Mouse (Mus musculus) G1E (cell line): ENCODE data around the gene Ern1.

Source experiments
- CTCF ChIP-seq: IDR thresholded peaks from 2 replicates; pipeline ENCODE4 v1.5.1; 2012; ENCODE audit warnings: low read depth, low read length, inconsistent platforms, mixed read lengths
- GATA1 ChIP-seq: IDR thresholded peaks from 2 replicates; pipeline ENCODE4 v1.6.1; 2012; ENCODE audit warnings: borderline replicate concordance, low read length, inconsistent platforms, mixed read lengths
- GATA2 ChIP-seq: IDR thresholded peaks from 2 replicates; pipeline ENCODE4 v1.6.1; 2012; ENCODE audit warnings: low read depth, low read length, inconsistent platforms, borderline replicate concordance
- POLR2AphosphoS5 ChIP-seq: IDR thresholded peaks from 2 replicates; pipeline ENCODE4 v1.6.1; 2012; ENCODE audit warnings: low read depth, low read length, inconsistent platforms; ENCODE audit not compliant: insufficient replicate concordance
- TAL1 ChIP-seq: conservative IDR thresholded peaks from 2 replicates; pipeline ENCODE4 v1.6.1; 2012; ENCODE audit warnings: low read depth, low read length, inconsistent platforms, mixed read lengths

- no peak for TF ChIP-seq CTCF
- no peak for TF ChIP-seq TAL1
- TF ChIP-seq GATA1 = no peak
- no peak for TF ChIP-seq POLR2AphosphoS5
- no peak for TF ChIP-seq GATA2
These were observed 492 bp upstream of the Ern1 start for GRCm38 (mm10) chr11:106488126-106488561.
